Mouse (Mus musculus): ENCODE results near the gene Bub3. TPM values are rescaled to one million over a fixed set of nuclear protein-coding genes. Genes with fewer than 3 reads are reported as not detected.

Bub3 gene
- polyA plus RNA-seq, 1 experiment = 105 TPM

GRCm38 (mm10) chr7:131560697-131561042 is 648 bp downstream of the Bub3 start:
- Histone ChIP-seq H3K4me1 (ENCODE audit: control insufficient read depth, insufficient read depth, low read length) (no peaks in the 10 kb centered on the region; the same call in 1 of the 2 replicates), H3K27me3 (ENCODE audit: control insufficient read depth, insufficient read depth, low read length) (peaks cover 5% of the 10 kb centered on the region; the same call in 1 of the 2 replicates), H3K4me3 (replicated peaks; ENCODE audit: insufficient read depth, low read depth, low read length) (peak overlapping the region; percentile 78), H3K27ac (ENCODE audit: insufficient read depth, low read length) (peak overlapping the region; percentile 86; the same call in 1 of the 2 replicates)
- TF ChIP-seq CTCF (IDR thresholded peaks at IDR 0.05; ENCODE audit: borderline replicate concordance, insufficient read depth, low read depth, low read length) = no peak
- under 1% methylated on average over 14 of the region's 14 CpGs for WGBS
- DNase-seq = no peak

DNA sequence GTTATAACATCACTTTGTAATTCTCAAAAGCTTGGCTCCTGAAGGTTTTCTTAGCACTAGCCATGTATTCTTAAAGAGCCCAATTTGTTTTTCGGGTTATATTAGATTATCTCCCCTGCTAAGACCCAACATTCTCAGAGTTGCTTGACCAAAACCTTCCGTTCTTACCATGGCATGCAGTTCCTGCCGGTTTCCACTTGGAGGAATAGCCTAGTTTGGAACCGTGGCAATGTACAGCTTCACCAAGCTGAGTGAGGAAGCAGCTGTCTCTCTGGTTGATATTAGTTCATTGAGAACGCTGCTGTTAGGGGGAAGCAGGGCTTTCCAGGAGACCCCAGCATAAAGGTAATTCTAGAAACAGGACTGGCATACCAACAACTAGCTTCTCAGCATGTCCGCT is 15.2 kb downstream of the Bub3 start:
- 71% methylated on average over 6 of the region's 6 CpGs for WGBS
- no peak overlapping the region for H3K4me3 ChIP-seq (replicated peaks; ENCODE audit: insufficient read depth, low read depth, low read length)
- no peaks in the 10 kb centered on the region for H3K27me3 ChIP-seq (ENCODE audit: control insufficient read depth, insufficient read depth, low read length)
- no peak overlapping the region for H3K27ac ChIP-seq (ENCODE audit: insufficient read depth, low read length)
- no peak for DNase-seq
- TF ChIP-seq CTCF (IDR thresholded peaks at IDR 0.05; ENCODE audit: borderline replicate concordance, insufficient read depth, low read depth, low read length) (no peak), POLR2A (IDR thresholded peaks at IDR 0.05; ENCODE audit: borderline replicate concordance, insufficient read depth, low read length) (no peak)
- no peaks in the 10 kb centered on the region for H3K4me1 ChIP-seq (ENCODE audit: control insufficient read depth, insufficient read depth, low read length)

GRCm38 (mm10) chr7:131582178-131582577 is 22.2 kb downstream of the Bub3 start:
- no peak overlapping the region for H3K4me3 ChIP-seq (replicated peaks; ENCODE audit: insufficient read depth, low read depth, low read length)
- TF ChIP-seq POLR2A (IDR thresholded peaks at IDR 0.05; ENCODE audit: borderline replicate concordance, insufficient read depth, low read length) (no peak), CTCF (IDR thresholded peaks at IDR 0.05; ENCODE audit: borderline replicate concordance, insufficient read depth, low read depth, low read length) (no peak)
- no peaks in the 10 kb centered on the region for H3K4me1 ChIP-seq (ENCODE audit: control insufficient read depth, insufficient read depth, low read length)
- no peak overlapping the region for H3K27ac ChIP-seq (ENCODE audit: insufficient read depth, low read length)
- no peaks in the 10 kb centered on the region for H3K27me3 ChIP-seq (ENCODE audit: control insufficient read depth, insufficient read depth, low read length)
- 35% methylated on average over 9 of the region's 9 CpGs for WGBS
- DNase-seq = no peak

GRCm38 (mm10) chr7:131585551-131585950 is 25.5 kb downstream of the Bub3 start:
- DNase-seq = no peak
- Histone ChIP-seq H3K4me3 (replicated peaks; ENCODE audit: insufficient read depth, low read depth, low read length) (no peak overlapping the region), H3K4me1 (ENCODE audit: control insufficient read depth, insufficient read depth, low read length) (no peaks in the 10 kb centered on the region), H3K27me3 (ENCODE audit: control insufficient read depth, insufficient read depth, low read length) (no peaks in the 10 kb centered on the region), H3K27ac (ENCODE audit: insufficient read depth, low read length) (no peak overlapping the region)
- TF ChIP-seq POLR2A (IDR thresholded peaks at IDR 0.05; ENCODE audit: borderline replicate concordance, insufficient read depth, low read length) (no peak), CTCF (IDR thresholded peaks at IDR 0.05; ENCODE audit: borderline replicate concordance, insufficient read depth, low read depth, low read length) (no peak)
- WGBS = 97% methylated on average over 5 of the region's 5 CpGs

DNA sequence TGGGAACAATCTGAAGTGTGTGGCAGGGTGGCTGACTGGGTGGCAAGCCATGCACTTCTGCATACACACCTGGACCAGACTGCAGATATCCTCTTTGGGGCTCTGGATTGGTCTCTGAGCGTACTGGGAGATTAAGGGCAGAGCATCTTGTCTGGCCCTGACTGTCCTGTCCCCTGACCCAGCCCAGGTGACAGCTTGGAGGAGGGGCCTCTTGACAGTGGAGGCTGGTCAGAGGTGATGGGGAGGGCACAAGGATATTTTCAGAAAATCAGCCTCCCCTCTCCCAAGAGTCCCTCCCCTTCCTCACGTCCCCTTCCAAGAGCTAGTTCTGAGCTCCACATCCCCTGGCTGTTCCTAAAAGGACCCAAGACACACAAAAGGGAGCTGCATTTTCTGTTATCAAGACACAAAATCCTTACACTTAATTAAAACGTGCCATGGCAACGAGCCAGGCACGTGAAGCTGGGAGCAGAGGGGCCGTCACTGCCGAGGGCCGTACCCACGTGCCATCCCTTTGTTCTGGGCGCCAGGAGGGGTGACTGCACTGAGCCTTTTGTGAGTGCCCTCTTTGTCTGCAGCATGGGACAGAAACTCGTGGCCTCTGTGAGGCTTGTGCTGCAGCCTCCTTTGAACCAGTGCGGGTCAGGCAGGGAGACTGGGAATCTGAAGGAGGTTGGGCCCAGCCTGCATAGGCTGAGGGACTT is 37.9 kb downstream of the Bub3 start:
- WGBS = 21% methylated on average over 12 of the region's 12 CpGs
- Histone ChIP-seq H3K4me3 (replicated peaks; ENCODE audit: insufficient read depth, low read depth, low read length) (no peak overlapping the region), H3K4me1 (ENCODE audit: control insufficient read depth, insufficient read depth, low read length) (no peaks in the 10 kb centered on the region), H3K27me3 (ENCODE audit: control insufficient read depth, insufficient read depth, low read length) (no peaks in the 10 kb centered on the region), H3K27ac (ENCODE audit: insufficient read depth, low read length) (no peak overlapping the region)
- TF ChIP-seq POLR2A (IDR thresholded peaks at IDR 0.05; ENCODE audit: borderline replicate concordance, insufficient read depth, low read length) (no peak), CTCF (IDR thresholded peaks at IDR 0.05; ENCODE audit: borderline replicate concordance, insufficient read depth, low read depth, low read length) (no peak)
- DNase-seq = no peak

DNA sequence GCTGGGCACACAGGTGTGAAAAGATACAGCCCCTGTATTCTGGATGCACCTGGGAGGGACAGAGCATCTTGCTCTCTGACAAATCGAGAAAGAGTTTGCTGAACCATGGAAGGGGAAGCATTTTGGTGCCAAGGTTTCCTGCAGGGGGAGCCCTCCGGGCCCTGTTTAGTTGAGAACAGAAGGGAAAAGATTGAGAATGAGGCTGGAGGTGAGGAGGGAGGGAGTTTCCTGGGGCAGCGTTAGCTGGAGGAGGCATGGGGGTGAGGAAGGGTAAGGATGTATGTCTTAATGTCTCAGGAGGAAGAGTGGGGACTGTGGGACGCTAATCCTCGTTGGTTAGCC is 38.4 kb downstream of the Bub3 start:
- Histone ChIP-seq H3K4me1 (ENCODE audit: control insufficient read depth, insufficient read depth, low read length) (no peaks in the 10 kb centered on the region), H3K27me3 (ENCODE audit: control insufficient read depth, insufficient read depth, low read length) (no peaks in the 10 kb centered on the region), H3K27ac (ENCODE audit: insufficient read depth, low read length) (no peak overlapping the region), H3K4me3 (replicated peaks; ENCODE audit: insufficient read depth, low read depth, low read length) (no peak overlapping the region)
- DNase-seq = peak; percentile 5 to 13
- WGBS = 4% methylated on average over 5 of the region's 5 CpGs
- TF ChIP-seq CTCF (IDR thresholded peaks at IDR 0.05; ENCODE audit: borderline replicate concordance, insufficient read depth, low read depth, low read length) = no peak
- no peak for TF ChIP-seq POLR2A (IDR thresholded peaks at IDR 0.05; ENCODE audit: borderline replicate concordance, insufficient read depth, low read length)

DNA sequence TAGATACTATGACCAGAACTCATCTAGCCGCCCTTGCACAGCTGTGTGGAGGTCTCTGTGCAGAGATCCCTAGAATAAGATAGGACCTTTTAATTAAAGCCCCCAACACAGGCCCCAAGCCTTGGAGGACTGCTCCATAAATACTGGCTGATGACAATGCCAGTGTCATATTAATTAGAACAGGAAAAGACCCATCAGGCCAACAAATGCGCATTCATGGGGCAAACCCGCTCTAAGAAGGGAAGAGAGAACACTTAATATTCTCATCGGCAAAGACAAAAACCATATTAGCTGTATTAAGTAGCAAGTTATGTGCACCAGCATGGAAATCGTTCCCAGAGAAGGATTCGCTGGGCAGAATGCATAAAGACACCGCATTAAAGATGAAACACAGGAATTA is 42.1 kb downstream of the Bub3 start:
- 81% methylated on average over 7 of the region's 7 CpGs for WGBS
- no peaks in the 10 kb centered on the region for H3K27me3 ChIP-seq (ENCODE audit: control insufficient read depth, insufficient read depth, low read length)
- H3K4me3 ChIP-seq (replicated peaks; ENCODE audit: insufficient read depth, low read depth, low read length) = no peak overlapping the region
- TF ChIP-seq POLR2A (IDR thresholded peaks at IDR 0.05; ENCODE audit: borderline replicate concordance, insufficient read depth, low read length) (no peak), CTCF (IDR thresholded peaks at IDR 0.05; ENCODE audit: borderline replicate concordance, insufficient read depth, low read depth, low read length) (no peak)
- DNase-seq = no peak
- no peak overlapping the region for H3K27ac ChIP-seq (ENCODE audit: insufficient read depth, low read length)
- no peaks in the 10 kb centered on the region for H3K4me1 ChIP-seq (ENCODE audit: control insufficient read depth, insufficient read depth, low read length)

GRCm38 (mm10) chr7:131603186-131603585 is 43.2 kb downstream of the Bub3 start:
- Histone ChIP-seq H3K4me3 (replicated peaks; ENCODE audit: insufficient read depth, low read depth, low read length) (no peak overlapping the region), H3K4me1 (ENCODE audit: control insufficient read depth, insufficient read depth, low read length) (no peaks in the 10 kb centered on the region), H3K27ac (ENCODE audit: insufficient read depth, low read length) (no peak overlapping the region), H3K27me3 (ENCODE audit: control insufficient read depth, insufficient read depth, low read length) (no peaks in the 10 kb centered on the region)
- DNase-seq = no peak
- 40% methylated on average over 8 of the region's 11 CpGs for WGBS
- TF ChIP-seq CTCF (IDR thresholded peaks at IDR 0.05; ENCODE audit: borderline replicate concordance, insufficient read depth, low read depth, low read length) (no peak), POLR2A (IDR thresholded peaks at IDR 0.05; ENCODE audit: borderline replicate concordance, insufficient read depth, low read length) (no peak)

Data from cerebellum, adult 2 months (tissue).